Mouse (Mus musculus) left cerebral cortex, adult 18-20 months (tissue): ENCODE data around the gene Nuak2. TPM values are rescaled to one million over a fixed set of nuclear protein-coding genes. Genes with fewer than 3 reads are reported as not detected.

Source experiments
- DNase-seq, 2 experiments: peaks; one replicate each; pipeline ENCODE4 v3.0.0; 2021 to 2022; ENCODE audit warnings: low spot score in 2 of 2, mixed read lengths in 1 of 2
- total RNA-seq, 2 experiments: library from RNA; stranded (reverse); gene quantifications; 2 replicates each; pipeline ENCODE4 v1.2.3; 2021

Gene Nuak2
- total RNA-seq, 2 experiments from 2014 or later = 1.3 TPM

DNA sequence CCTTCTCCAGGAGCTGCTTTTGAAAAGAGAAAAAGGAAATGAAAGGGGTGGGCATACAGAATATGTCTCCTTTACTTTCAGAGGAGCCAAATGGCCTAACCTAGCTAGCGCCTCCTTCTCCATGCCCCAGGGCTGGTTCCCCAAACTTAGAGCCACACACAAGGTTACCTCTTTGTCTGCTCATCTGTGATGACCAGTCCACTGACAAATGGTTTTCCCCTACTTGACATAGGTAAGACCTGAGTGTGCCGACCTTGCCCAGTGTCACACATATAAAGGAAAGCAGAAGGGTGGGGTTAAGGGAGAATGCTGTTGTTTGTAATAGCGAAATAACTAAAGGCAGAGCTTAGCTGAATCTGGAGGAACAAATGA, 58.9 kb downstream of the Nuak2 start:
- DNase-seq = no peak

DNA sequence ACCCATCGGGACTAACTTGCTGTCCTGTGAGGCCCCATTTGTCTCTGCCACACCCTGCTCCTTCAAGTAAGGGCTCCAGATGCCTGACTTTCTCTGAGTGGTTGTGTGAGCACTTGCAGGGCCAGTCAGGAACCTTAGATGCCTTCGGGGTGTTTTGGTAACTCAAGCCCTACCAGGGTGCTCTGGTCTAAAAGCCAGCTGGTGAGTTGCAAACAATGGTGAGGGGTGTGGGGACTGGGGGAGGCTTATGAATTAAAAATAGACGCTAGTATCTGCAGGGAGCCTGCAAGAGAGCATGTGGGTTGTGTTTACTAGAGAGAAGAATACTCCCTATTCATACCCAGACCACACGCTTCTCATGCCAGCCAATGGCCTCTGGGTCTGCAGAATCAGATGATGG, 59.3 kb downstream of the Nuak2 start:
- DNase-seq = no peak

- DNase-seq = no peak
Observed at GRCm38 (mm10) chr1:132376211-132377054, 60.5 kb downstream of the Nuak2 start.

DNA sequence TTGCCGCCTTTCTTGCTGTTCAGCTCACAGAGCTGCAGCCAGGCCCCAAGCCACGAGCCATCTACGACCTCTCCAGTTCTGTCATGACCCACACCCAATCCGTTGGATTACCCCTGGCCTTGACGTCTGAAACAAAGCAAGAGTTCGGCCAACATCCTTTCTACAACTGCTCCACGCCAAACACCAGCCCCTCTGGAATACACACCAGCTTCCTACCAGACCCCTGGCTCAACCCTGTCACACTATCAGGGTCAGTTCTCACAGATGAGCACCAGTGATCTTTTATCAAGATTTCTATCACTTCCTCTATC, 61.1 kb downstream of the Nuak2 start:
- DNase-seq = no peak

GRCm38 (mm10) chr1:132377811-132378210, 61.9 kb downstream of the Nuak2 start:
- no peak for DNase-seq

DNA sequence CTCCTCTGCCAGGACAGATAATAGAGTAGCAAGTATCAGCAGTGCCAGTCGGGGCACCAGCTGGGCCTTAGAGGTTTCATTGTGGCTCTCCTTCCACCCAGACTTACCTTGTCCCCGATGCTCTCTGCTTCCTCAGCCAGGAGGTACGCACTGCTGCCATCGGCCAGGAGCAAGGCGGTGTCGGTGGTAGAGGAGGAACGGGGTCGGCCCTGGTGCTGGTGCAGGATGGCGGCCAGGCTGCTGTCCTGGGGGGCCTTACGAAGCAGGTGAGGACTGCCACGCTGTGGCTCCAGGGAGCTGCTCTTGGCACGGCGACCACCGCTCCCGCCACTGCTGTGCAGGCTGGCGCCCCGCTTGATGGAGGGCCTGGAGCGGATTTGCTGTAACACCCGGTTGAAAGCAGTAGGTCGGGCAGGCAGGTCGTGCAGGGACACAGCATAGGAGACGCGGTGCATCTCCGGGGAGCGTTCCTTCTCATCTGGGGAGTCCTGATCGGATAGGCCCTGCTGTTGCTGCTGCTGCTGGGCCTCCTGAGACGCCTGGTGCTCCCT, 64.7 kb downstream of the Nuak2 start:
- no peak for DNase-seq

DNA sequence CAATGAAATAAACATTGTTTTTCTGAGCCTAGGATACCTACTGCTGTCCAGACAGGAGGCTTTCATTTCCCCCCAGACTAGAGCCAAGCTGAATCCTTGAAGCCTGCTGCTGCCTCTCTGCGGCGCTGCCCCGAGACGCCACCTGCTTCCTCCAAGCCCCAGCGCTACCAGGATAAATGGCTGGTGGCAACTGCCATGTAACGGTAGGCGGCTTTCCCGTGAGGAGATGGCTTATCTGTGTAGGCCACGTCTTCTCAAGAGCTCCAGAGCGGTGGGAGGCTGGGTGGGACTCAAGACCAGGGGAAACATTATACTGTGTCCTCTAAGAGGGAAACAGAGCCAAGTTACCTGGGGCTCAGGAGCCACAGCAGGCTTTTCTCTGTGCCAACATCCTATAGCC, 66.0 kb downstream of the Nuak2 start:
- no peak for DNase-seq

Other genes with a start within 250 kb of the Nuak2 start
- gene Mfsd4a, start 248.1 kb upstream of the Nuak2 start, total RNA-seq = 10 to 100 TPM; 72.9 to 78.3 TPM
- 10 to 100 TPM; 30.5 to 36.1 TPM for gene Cdk18, start 176.4 kb upstream of the Nuak2 start, total RNA-seq
- 1 to 10 TPM; 4.8 to 7.6 TPM for gene Lemd1, start 124.7 kb upstream of the Nuak2 start, total RNA-seq
- gene AC124108.1, start 124.7 kb upstream of the Nuak2 start, total RNA-seq = 1 to 10 TPM; 3.4 to 5.2 TPM
- gene Gm10188, start 86.4 kb upstream of the Nuak2 start, total RNA-seq = not detected
- 10 to 100 TPM; 11.7 to 14.5 TPM for gene Klhdc8a, start 17.5 kb upstream of the Nuak2 start, total RNA-seq
- 100 to 1,000 TPM; 204 to 205 TPM for gene Tmcc2, start 75.2 kb downstream of the Nuak2 start, total RNA-seq
- gene Dstyk, start 101.4 kb downstream of the Nuak2 start, total RNA-seq = 10 to 100 TPM; 44.3 to 45.2 TPM
- gene Rbbp5, start 161.2 kb downstream of the Nuak2 start, total RNA-seq = 10 to 100 TPM; 59.5 to 61.4 TPM
- 1 to 10 TPM; 4.7 to 4.8 TPM for gene Tmem81, start 190.1 kb downstream of the Nuak2 start, total RNA-seq
- gene Cntn2, start 227.1 kb downstream of the Nuak2 start, total RNA-seq = 10 to 100 TPM; 65.8 to 86.7 TPM